Mouse (Mus musculus) neural tube, embryonic 11.5 days (tissue): ENCODE results near the gene Aplp2. TPM values are rescaled to one million over a fixed set of nuclear protein-coding genes. Genes with fewer than 3 reads are reported as not detected.
A peak's percentile ranks its signal among the peaks of the same experiment; 100 is the strongest.

ENCODE experiments used
- ATAC-seq: fragments of 200-750 bp; cut with Nextera tagmentation; 2 replicates; pipeline ENCODE4 v1.8.0; 2017; ENCODE audit warnings: moderate number of reproducible peaks, mild to moderate bottlenecking, moderate TSS enrichment, moderate library complexity; ENCODE audit not compliant: insufficient read depth, low FRiP score, low TSS enrichment
- DNase-seq: peaks from one replicate; pipeline ENCODE4 v3.0.0-alpha.2; 2015; ENCODE audit warnings: low spot score
- H3K27ac ChIP-seq: fragments of 300-500 bp; sonication (generic); 2 replicates; pipeline ENCODE4 v1.5.1; 2014; ENCODE audit warnings: low read depth, mild to moderate bottlenecking, low read length
- H3K27me3 ChIP-seq: fragments of 300-500 bp; sonication (generic); 2 replicates; pipeline ENCODE4 v1.6.1; 2014; ENCODE audit warnings: mild to moderate bottlenecking, low read length, mixed read lengths; ENCODE audit not compliant: control insufficient read depth, insufficient read depth
- H3K36me3 ChIP-seq: fragments of 300-500 bp; sonication (generic); 2 replicates; pipeline ENCODE4 v1.6.1; 2014; ENCODE audit warnings: mild to moderate bottlenecking, low read length, moderate library complexity, mixed read lengths; ENCODE audit not compliant: control insufficient read depth, insufficient read depth
- H3K4me1 ChIP-seq: fragments of 300-500 bp; sonication (generic); 2 replicates; pipeline ENCODE4 v1.6.1; 2014; ENCODE audit warnings: low read length, mixed read lengths; ENCODE audit not compliant: control insufficient read depth, insufficient read depth
- H3K4me2 ChIP-seq: fragments of 300-500 bp; sonication (generic); 2 replicates; pipeline ENCODE4 v1.6.1; 2014; ENCODE audit warnings: low read depth, mild to moderate bottlenecking, moderate library complexity
- H3K4me3 ChIP-seq: fragments of 300-500 bp; sonication (generic); 2 replicates; pipeline ENCODE4 v1.5.1; 2014; ENCODE audit warnings: low read depth, low read length
- H3K9ac ChIP-seq: fragments of 300-500 bp; sonication (generic); 2 replicates; pipeline ENCODE4 v1.6.1; 2014; ENCODE audit warnings: mild to moderate bottlenecking, low read length
- H3K9me3 ChIP-seq: fragments of 300-500 bp; sonication (generic); 2 replicates; pipeline ENCODE4 v1.6.1; 2016; ENCODE audit warnings: low read length; ENCODE audit not compliant: control insufficient read depth
- WGBS: fragments of 180-500 bp; shearing (Covaris S2); extraction: QIAGEN DNeasy Blood & Tissue Kit; methylation state at CpG from one replicate; pipeline ENCODE4 v1.1.7; 2014; 5-methylcytosine and 5-hydroxymethylcytosine counted together
- polyA plus RNA-seq: library from polyadenylated mRNA; unstranded; fragments of >200 nt; fragmentation: Nextera tagmentation; extraction: Ambion mirVana; gene quantifications from 2 replicates; pipeline ENCODE4 v1.2.1, GENCODE M21; 2014

Gene Aplp2
- 293 and 318 TPM in 2 replicates for polyA plus RNA-seq

DNA sequence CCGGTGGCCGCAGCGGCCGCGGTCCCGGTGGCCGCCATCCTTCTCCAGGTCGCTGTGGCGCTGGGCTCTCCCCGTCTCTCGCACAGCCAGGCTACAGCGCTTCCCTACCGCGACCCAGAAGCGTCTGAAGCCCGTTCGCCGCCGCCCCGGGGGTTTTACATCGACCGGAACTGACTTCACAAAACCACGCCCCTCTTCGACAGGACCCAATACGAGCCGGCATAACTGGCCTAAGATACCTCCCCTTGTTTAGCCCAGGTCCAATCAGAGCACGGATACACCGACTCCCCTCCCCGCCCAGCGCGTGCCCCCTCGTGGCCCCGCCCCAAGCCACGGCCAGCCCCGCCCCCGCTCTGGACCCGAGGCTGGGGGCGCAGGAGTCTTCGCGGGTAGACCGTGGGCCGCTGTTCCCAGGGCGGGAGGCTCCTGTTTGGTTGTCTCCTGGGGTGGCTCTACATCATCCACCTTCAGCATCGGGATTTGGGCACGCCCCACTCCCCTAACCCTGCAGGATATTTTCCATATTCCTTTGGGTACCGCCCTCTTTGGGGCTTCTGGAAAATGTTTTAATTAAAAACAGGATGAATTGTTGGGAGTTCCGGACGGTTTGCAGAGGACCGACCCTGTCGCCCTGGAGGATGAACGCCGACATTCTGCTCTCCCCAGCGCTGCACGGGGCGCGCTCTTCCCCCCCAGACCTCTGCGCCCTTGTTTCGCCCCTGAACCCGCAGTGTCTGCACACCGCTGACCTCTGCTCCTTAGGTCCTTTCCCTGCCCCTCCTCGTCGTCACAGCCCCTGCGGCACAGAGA is at the start of gene Aplp2:
TSS of gene Aplp2 (minus strand) at position 126 of the 810 bp plus-strand sequence.
- Histone ChIP-seq H3K4me3 (peak within 1 kb of the TSS; percentile 99), H3K27me3 (no peaks in the 10 kb centered on the region), H3K27ac (peak within 1 kb of the TSS; percentile 97), H3K36me3 (no peaks in the 10 kb centered on the region), H3K4me2 (peak within 1 kb of the TSS; percentile 88), H3K9me3 (no peaks in the 10 kb centered on the region), H3K4me1 (peaks cover 3% of the 10 kb centered on the region), H3K9ac (peak within 1 kb of the TSS; percentile 90)
- WGBS: under 1% methylated on average over 63 of the region's 63 CpGs
- DNase-seq (peak; percentile 97), ATAC-seq (peak; percentile 99)

DNA sequence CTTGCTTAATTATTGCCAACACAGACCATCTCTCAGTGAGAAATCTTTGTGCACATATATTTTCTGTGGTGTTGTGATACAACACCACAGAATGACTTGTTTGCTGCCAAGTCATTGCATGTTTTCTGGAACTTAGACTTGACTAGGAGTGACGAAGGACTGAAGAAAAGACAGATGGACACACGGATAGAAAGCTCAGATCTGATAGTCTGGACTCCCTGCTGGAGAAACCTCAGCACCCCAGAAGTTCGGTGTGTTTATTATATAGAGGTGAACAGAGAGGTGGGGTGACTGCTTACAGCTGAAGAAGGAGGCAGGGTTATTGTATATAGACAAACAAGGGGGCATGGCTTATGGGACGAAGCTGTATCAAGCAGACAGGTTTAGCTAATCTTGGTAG is 48.6 kb upstream of the Aplp2 start:
- H3K9ac ChIP-seq: no peak overlapping the region
- no peaks in the 10 kb centered on the region for H3K4me1 ChIP-seq
- DNase-seq (no peak), ATAC-seq (no peak)
- no peaks in the 10 kb centered on the region for H3K9me3 ChIP-seq
- H3K4me3 ChIP-seq: no peak overlapping the region
- WGBS: 67% methylated on average over 4 of the region's 4 CpGs
- no peaks in the 10 kb centered on the region for H3K27me3 ChIP-seq
- no peaks in the 10 kb centered on the region for H3K36me3 ChIP-seq
- no peak overlapping the region for H3K4me2 ChIP-seq
- H3K27ac ChIP-seq: no peak overlapping the region

DNA sequence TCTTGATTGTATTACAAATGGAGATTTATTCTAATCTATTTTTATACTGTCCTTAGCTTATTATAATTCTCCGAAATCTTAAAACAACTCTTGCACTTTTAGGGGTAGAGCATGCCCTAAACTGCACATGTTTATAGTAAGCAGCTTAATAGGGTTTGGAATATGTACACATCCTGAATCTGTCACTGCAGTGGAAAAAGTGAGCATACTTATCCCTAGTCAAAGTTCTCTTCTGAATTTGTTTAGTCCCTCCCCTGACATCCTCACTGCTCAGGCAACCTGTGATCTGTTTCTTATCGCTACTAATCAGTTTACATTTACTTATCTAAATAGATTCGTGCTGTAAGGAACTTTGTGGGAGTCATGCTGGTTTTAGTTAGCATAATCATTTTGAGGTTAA is 46.6 kb upstream of the Aplp2 start:
- DNase-seq (no peak), ATAC-seq (no peak)
- Histone ChIP-seq H3K27ac (no peak overlapping the region), H3K9me3 (no peaks in the 10 kb centered on the region), H3K4me1 (no peaks in the 10 kb centered on the region), H3K27me3 (no peaks in the 10 kb centered on the region), H3K4me2 (no peak overlapping the region), H3K36me3 (no peaks in the 10 kb centered on the region), H3K4me3 (no peak overlapping the region), H3K9ac (no peak overlapping the region)
- 83% methylated on average over 3 of the region's 3 CpGs for WGBS

DNA sequence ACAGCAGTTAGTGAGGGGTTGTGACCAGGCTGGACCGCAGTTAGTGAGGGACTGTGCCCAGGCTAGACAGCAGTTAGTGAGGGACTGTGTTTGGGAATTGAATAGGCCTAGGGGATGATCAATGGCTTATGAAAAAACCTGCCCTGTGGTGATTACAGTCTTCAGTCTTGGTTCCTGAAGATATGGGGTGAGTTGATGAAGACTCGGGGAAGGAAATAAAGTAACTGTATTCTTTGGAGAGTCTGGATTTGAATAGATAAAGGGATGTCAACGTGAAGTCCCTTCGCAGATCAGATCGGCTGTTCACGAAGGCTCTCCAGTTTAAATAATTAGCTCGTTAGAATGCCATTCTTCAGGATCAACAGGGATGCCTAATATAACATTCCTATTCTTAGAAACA is 44.3 kb upstream of the Aplp2 start:
- no peaks in the 10 kb centered on the region for H3K27me3 ChIP-seq
- 91% methylated on average over 7 of the region's 7 CpGs for WGBS
- DNase-seq: no peak
- no peak overlapping the region for H3K4me2 ChIP-seq
- no peak overlapping the region for H3K27ac ChIP-seq
- no peaks in the 10 kb centered on the region for H3K9me3 ChIP-seq
- no peak for ATAC-seq
- H3K4me1 ChIP-seq: no peaks in the 10 kb centered on the region
- H3K4me3 ChIP-seq: no peak overlapping the region
- no peaks in the 10 kb centered on the region for H3K36me3 ChIP-seq
- H3K9ac ChIP-seq: no peak overlapping the region

DNA sequence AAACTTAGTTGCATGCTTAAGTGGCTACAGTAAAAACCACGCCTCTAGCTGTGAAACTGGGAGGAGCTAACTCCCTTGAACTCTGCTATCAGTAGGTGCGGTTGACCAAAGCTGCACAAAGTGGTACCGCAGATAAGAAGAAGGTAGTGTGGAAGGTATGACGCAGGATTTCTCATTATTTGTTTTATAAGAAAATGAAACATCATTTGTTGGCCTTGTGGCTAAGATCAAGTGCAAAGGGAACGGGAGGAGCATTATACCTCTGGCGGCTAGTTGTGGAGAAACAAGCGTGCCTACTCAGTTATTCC is 43.0 kb upstream of the Aplp2 start:
- H3K27me3 ChIP-seq: no peaks in the 10 kb centered on the region
- H3K36me3 ChIP-seq: no peaks in the 10 kb centered on the region
- WGBS: 87% methylated on average over 7 of the region's 7 CpGs
- DNase-seq: no peak
- H3K9me3 ChIP-seq: no peaks in the 10 kb centered on the region
- no peaks in the 10 kb centered on the region for H3K4me1 ChIP-seq
- H3K4me3 ChIP-seq: no peak overlapping the region
- ATAC-seq: no peak
- no peak overlapping the region for H3K4me2 ChIP-seq
- no peak overlapping the region for H3K9ac ChIP-seq
- no peak overlapping the region for H3K27ac ChIP-seq

DNA sequence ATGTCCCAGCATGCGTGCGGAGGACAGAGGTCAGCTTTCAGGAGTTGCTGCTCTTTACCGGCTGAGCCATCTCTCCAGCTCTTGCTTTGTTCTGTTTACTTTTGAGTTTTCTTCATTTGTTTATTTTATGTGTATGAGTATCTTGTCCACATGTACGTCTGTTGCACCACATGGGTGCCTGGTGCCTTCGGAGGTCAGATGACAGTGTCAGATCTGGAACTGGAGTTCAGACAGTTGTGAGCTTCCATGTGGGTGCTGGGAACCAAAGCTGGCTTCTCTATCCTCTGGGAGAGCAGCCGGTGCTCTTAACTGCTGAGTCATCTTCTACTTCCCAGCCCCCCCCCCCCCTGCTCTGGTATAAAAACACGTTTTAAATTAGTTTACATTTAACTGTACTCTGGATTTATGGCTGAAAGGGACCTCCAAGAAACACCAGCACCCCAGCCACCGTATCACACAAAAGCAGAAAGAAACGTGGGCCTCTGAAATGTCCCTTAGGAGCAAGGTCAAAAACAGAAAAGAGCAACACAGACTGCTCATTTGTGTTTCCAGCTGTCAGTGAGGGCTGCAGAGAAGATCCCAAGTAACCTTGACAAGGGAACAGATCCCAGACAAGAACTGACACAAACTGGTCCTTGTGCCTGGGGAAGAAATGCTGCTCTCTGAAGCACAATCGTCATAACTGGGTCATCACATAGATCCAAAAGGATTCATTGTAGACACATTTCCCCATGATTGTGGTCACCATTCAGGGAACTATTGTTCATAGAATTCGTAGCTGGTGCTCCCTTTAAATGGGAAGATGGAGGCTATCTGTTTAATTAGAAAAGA is 42.5 kb upstream of the Aplp2 start:
- no peak for DNase-seq
- Histone ChIP-seq H3K9me3 (no peaks in the 10 kb centered on the region), H3K27me3 (no peaks in the 10 kb centered on the region), H3K27ac (no peak overlapping the region; the same call in 1 of the 2 replicates), H3K4me3 (no peak overlapping the region), H3K36me3 (no peaks in the 10 kb centered on the region), H3K4me1 (no peaks in the 10 kb centered on the region), H3K9ac (no peak overlapping the region), H3K4me2 (no peak overlapping the region; the same call in 1 of the 2 replicates)
- no peak for ATAC-seq
- WGBS: 75% methylated on average over 11 of the region's 11 CpGs

DNA sequence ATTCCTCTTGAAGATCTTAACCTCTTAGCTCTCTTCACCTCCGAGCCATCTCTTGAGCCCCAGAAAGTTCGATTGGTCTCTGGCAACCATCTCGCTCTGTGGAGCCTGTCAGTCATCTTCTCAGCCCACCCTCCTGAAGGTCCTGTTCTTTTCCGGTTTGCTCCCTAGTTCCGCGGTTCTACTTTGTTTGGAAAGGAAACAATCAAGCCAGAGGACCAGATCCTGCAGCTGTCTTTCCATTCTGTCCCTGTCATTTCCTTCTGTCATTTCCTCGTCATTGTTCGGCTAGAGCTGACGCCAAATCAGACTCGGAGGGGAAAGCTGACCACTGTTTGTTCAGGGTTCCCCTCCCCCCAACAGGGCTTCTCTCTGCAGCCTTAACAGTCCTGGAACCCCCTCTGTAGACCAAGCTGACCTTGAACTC is 41.7 kb upstream of the Aplp2 start:
- Histone ChIP-seq H3K9ac (no peak overlapping the region), H3K4me3 (no peak overlapping the region), H3K4me1 (no peaks in the 10 kb centered on the region), H3K27me3 (no peaks in the 10 kb centered on the region), H3K36me3 (no peaks in the 10 kb centered on the region), H3K4me2 (no peak overlapping the region; the same call in 1 of the 2 replicates), H3K9me3 (no peaks in the 10 kb centered on the region), H3K27ac (no peak overlapping the region)
- no peak for ATAC-seq
- DNase-seq: no peak
- 57% methylated on average over 10 of the region's 10 CpGs for WGBS

DNA sequence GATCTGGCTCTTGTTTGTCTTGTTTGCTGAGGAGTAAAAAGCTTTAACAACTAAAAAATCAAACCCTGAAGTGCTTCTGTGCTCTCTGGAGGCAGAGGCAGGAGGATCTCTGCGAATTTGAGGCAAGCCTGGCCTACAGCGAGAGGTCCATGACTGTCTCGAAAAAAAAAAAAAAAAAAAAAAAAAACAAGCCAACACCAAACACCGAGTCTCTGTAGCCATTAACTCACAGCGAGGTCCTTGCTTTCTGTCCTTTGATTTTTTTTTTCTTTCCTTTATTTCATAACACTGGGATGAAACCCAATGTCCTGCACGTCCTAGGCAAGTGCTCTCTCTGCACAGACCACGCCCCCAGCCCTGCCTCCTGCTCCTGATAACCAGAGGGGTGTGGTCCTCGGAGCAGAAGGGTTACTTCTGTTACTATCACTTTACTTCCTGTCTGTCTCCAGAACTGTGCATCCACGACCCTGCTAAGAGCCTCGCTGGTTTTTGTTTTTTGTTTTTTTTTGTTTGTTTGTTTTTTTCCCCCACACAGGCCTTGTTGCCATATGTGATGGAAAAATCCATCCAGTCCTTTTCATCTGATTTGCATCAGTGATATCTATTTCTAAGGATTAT is 40.7 kb upstream of the Aplp2 start:
- Histone ChIP-seq H3K4me3 (no peak overlapping the region), H3K4me1 (no peaks in the 10 kb centered on the region), H3K27me3 (no peaks in the 10 kb centered on the region), H3K4me2 (no peak overlapping the region), H3K27ac (no peak overlapping the region), H3K36me3 (no peaks in the 10 kb centered on the region), H3K9me3 (no peaks in the 10 kb centered on the region), H3K9ac (no peak overlapping the region)
- no peak for DNase-seq
- no peak for ATAC-seq
- 83% methylated on average over 10 of the region's 10 CpGs for WGBS
